Mouse (Mus musculus): ENCODE results near the gene Il18. TPM values are rescaled to one million over a fixed set of nuclear protein-coding genes. Genes with fewer than 3 reads are reported as not detected.
"Not testable (repeated sequence)": the region's sequence is repeated elsewhere in the genome, so short reads cannot be mapped to it uniquely, and the experiment has no call there.

Il18 gene
- polyA plus RNA-seq, 1 experiment: 1.9 TPM

DNA sequence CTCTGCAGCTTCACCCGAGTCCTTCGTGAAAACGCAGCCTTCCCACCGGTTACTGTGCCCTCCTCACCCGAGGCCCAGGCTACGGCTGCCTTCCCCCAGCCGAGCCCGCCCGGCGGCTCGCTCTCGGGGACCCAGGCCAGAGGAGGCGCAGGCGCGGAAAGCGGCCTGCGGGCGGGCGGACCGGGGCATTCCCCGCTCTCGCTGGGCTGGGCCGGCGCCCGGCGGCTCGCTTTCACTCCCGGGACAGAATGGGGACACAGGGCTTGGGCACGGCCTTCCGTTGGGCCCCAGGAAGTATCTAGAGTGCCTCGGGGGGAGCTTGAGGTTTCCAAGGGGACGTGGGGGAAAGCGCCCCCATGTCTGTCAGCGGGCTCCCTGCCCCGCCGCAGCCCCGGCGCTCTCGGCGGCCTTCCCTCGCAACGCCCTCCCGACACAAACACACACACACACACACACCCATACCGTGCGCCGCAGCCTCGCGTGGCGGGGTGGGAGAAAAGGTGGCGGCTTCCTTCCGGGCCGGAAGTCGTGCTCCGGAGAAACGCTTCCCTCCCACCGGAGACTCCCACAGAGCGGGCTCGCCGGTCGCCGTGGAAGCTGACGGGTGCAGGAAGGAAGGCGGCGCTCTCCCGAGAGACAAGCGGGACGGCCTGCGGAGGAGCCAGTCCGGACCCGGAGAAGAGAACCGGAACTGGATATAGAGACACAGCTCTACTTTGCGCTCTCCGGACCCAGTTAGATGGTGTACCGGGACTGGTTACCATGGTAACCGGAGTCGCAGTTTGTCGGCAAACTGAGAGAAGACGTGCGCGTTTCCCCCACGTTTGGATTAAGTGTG, 62.4 kb downstream of the Il18 start, which contains the start of the genes Pih1d2 and Nkapd1:
Gene Pih1d2 (plus strand): TSS at position 556 of the 838 bp plus-strand sequence.
Gene Nkapd1 (minus strand): TSS at position 699 of the 838 bp plus-strand sequence.
- TF ChIP-seq MYOD1 (IDR thresholded peaks at IDR 0.05; ENCODE audit: control insufficient read depth in 1 of 3, insufficient read length in 2 of 3, low read depth in 2 of 3) (peak in 1 of 3 experiments; percentile 21), CEBPB (IDR thresholded peaks at IDR 0.05; ENCODE audit: insufficient read depth, poor library complexity, severe bottlenecking) (no peak), POLR2AphosphoS2 (IDR thresholded peaks at IDR 0.05; ENCODE audit: insufficient read length, low read depth) (peak; percentile 77), MYOG (IDR thresholded peaks at IDR 0.05; ENCODE audit: control insufficient read depth in 1 of 3, insufficient read depth in 1 of 3, insufficient read length in 2 of 3, low read depth in 2 of 3) (peak in 1 of 3 experiments; percentile 26), TCF3 (IDR thresholded peaks at IDR 0.05; ENCODE audit: insufficient read length, low read depth) (no peak), POLR2A (IDR thresholded peaks at IDR 0.05; ENCODE audit: insufficient read length, low read depth) (peak; percentile 72), SRF (IDR thresholded peaks at IDR 0.05; ENCODE audit: control insufficient read depth, insufficient read length, low read depth) (no peak), TCF12 (IDR thresholded peaks at IDR 0.05; ENCODE audit: insufficient read depth, poor library complexity, severe bottlenecking) (no peak), MAX (IDR thresholded peaks at IDR 0.05; ENCODE audit: low read depth) (no peak)
- peaks cover 33% of the 10 kb centered on the region for H3K79me2 ChIP-seq (ENCODE audit: control insufficient read depth, insufficient read depth)
- no peaks in the 10 kb centered on the region for H3K27me3 ChIP-seq (ENCODE audit: control insufficient read depth, insufficient read depth, insufficient read length)
- H3K36me3 ChIP-seq (ENCODE audit: control insufficient read depth, insufficient read depth): peaks cover 23% of the 10 kb centered on the region
- H3ac ChIP-seq (ENCODE audit: control insufficient read depth, insufficient read length): peak within 1 kb of the TSS; percentile 83
- H3K4me2 ChIP-seq (ENCODE audit: low read depth): peak within 1 kb of the TSS; percentile 95
- H3K4me3 ChIP-seq: peak within 1 kb of the TSS; percentile 78

DNA sequence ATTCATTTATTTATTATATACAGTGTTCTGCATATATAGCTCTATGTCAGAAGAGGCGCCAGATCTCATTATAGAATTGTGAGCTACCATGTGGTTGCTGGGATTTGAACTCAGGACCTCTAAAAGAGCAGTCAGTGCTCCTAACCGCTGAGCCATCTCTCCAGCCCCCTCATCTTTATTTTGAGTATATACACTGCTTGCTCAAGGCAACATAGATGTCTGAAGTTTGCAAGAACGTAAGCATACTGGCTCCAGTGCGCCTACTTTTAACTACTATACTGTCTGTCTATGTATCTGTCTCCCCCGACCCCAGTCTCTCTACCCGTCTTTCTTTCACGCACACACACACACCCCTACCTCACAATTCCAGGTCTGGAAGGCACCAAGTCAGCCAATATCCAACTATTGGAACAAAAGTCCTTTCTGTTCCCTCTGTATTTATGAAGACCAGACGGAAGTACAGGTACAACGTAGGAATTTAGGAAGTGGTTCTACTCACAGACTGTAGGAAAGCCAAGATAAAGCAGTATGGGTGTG, 63.2 kb downstream of the Il18 start:
- Histone ChIP-seq H3ac (ENCODE audit: control insufficient read depth, insufficient read length) (peak overlapping the region; percentile 83), H3K4me2 (ENCODE audit: low read depth) (peak overlapping the region; percentile 77), H3K79me2 (ENCODE audit: control insufficient read depth, insufficient read depth) (peaks cover 33% of the 10 kb centered on the region), H3K27me3 (ENCODE audit: control insufficient read depth, insufficient read depth, insufficient read length) (no peaks in the 10 kb centered on the region), H3K36me3 (ENCODE audit: control insufficient read depth, insufficient read depth) (peaks cover 21% of the 10 kb centered on the region), H3K4me3 (peak overlapping the region; percentile 78)
- no peak for TF ChIP-seq REST (IDR thresholded peaks at IDR 0.05; ENCODE audit: insufficient read depth, insufficient read length)
- no peak for TF ChIP-seq MAX (IDR thresholded peaks at IDR 0.05; ENCODE audit: low read depth)
- no peak for TF ChIP-seq CEBPB (IDR thresholded peaks at IDR 0.05; ENCODE audit: insufficient read depth, poor library complexity, severe bottlenecking)

DNA sequence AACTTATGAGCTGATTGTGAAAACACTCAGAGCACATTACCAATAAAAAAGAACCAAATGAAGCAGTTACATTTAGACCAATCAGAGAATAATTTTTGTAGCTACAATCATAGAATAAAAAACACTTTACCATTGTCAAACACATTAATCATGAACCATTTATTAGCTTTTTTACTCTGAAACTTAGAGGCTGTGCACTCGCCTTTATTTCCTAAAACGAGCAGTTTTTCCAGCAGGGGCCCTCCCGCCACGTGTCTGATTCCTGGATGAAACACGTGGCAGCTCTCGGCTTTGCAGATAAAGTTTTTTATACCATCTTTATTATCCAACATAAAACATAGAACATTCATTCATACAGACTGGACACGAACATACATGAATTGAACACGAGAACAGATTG, 76.3 kb downstream of the Il18 start:
- H3K27me3 ChIP-seq (ENCODE audit: control insufficient read depth, insufficient read depth, insufficient read length); H3K4me2 ChIP-seq (ENCODE audit: low read depth); H3K79me2 ChIP-seq (ENCODE audit: control insufficient read depth, insufficient read depth); H3K4me3 ChIP-seq; H3ac ChIP-seq (ENCODE audit: control insufficient read depth, insufficient read length); H3K36me3 ChIP-seq (ENCODE audit: control insufficient read depth, insufficient read depth): not testable (repeated sequence)

Other genes with a start within 250 kb of the Il18 start
- 158 TPM for gene Rpl10-ps3, start 209.9 kb upstream of the Il18 start, polyA plus RNA-seq (2012; fragmentation: generic; extraction: Trizol)
- gene Plet1, start 60.3 kb upstream of the Il18 start, polyA plus RNA-seq (2012; fragmentation: generic; extraction: Trizol): 7.9 TPM
- gene Pts, start 26.1 kb upstream of the Il18 start, polyA plus RNA-seq (2012; fragmentation: generic; extraction: Trizol): 29.4 TPM
- 0.02 TPM for gene Bco2, start 354 bp downstream of the Il18 start, polyA plus RNA-seq (2012; fragmentation: generic; extraction: Trizol)
- not detected for gene Tex12, start 6.5 kb downstream of the Il18 start, polyA plus RNA-seq (2012; fragmentation: generic; extraction: Trizol)
- gene Sdhd, start 49.0 kb downstream of the Il18 start, polyA plus RNA-seq (2012; fragmentation: generic; extraction: Trizol): 210 TPM
- gene Timm8b, start 49.1 kb downstream of the Il18 start, polyA plus RNA-seq (2012; fragmentation: generic; extraction: Trizol): 184 TPM
- 2.2 TPM for gene Pih1d2, start 62.5 kb downstream of the Il18 start, polyA plus RNA-seq (2012; fragmentation: generic; extraction: Trizol)
- 4.8 TPM for gene Nkapd1, start 62.6 kb downstream of the Il18 start, polyA plus RNA-seq (2012; fragmentation: generic; extraction: Trizol)
- 64.6 TPM for gene Dlat, start 105.0 kb downstream of the Il18 start, polyA plus RNA-seq (2012; fragmentation: generic; extraction: Trizol)
- gene Dixdc1, start 184.7 kb downstream of the Il18 start, polyA plus RNA-seq (2012; fragmentation: generic; extraction: Trizol): 1.1 TPM
- gene 2310030G06Rik, start 191.7 kb downstream of the Il18 start, polyA plus RNA-seq (2012; fragmentation: generic; extraction: Trizol): 1.1 TPM
- gene Cryab, start 196.5 kb downstream of the Il18 start, polyA plus RNA-seq (2012; fragmentation: generic; extraction: Trizol): 915 TPM
- 249 TPM for gene Hspb2, start 197.5 kb downstream of the Il18 start, polyA plus RNA-seq (2012; fragmentation: generic; extraction: Trizol)
- gene Fdxacb1, start 213.4 kb downstream of the Il18 start, polyA plus RNA-seq (2012; fragmentation: generic; extraction: Trizol): 3.6 TPM
- 22.5 TPM for gene Alg9, start 220.2 kb downstream of the Il18 start, polyA plus RNA-seq (2012; fragmentation: generic; extraction: Trizol)
- 12.8 TPM for gene 1110032A03Rik, start 220.7 kb downstream of the Il18 start, polyA plus RNA-seq (2012; fragmentation: generic; extraction: Trizol)

All from myocyte (in vitro differentiated cells).